Mouse (Mus musculus): ENCODE measurements around the gene Vmn1r204. TPM values are rescaled to one million over a fixed set of nuclear protein-coding genes. Genes with fewer than 3 reads are reported as not detected.
"Not testable (repeated sequence)": the region's sequence is repeated elsewhere in the genome, so short reads cannot be mapped to it uniquely, and the experiment has no call there.

The Vmn1r204 gene
- polyA plus RNA-seq (2012; rRNA removed), result not detected in 2 replicates
- not detected in 2 replicates for polyA plus RNA-seq (2014; fragmentation: Nextera tagmentation; extraction: Ambion mirVana)

DNA sequence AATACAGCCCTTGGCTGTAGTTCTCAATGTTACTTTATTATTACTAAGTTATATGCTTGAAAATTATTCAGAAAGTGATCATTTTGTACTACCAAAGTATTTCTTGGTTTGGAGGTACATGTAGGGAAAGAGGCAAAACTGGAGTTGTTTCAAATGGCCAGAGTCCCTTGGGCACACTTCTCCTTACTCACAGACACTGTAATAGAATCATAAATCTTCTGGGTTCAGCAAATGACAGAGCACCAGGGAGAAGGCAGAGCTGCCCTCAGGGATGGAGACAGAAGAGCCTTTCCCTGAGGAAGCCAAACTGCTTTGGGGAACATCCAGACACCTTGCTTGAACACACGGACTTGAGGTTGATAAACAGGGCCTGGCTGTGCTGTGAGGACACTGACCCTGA is at the start of gene Vmn1r204:
TSS of gene Vmn1r204 (plus strand) at position 301 of the 400 bp plus-strand sequence.
- not testable (repeated sequence) for H3K9ac ChIP-seq (ENCODE audit: low read depth, low read length, severe bottlenecking); H3K4me3 ChIP-seq (replicated peaks; ENCODE audit: low read length); H3K4me2 ChIP-seq (replicated peaks; ENCODE audit: low read depth, low read length, severe bottlenecking); H3K9me3 ChIP-seq (ENCODE audit: control insufficient read depth, low read length); DNase-seq (ENCODE audit: low spot score); H3K36me3 ChIP-seq (ENCODE audit: control insufficient read depth, insufficient read depth, low read length); H3K27ac ChIP-seq (replicated peaks; ENCODE audit: low read depth, low read length); H3K27me3 ChIP-seq (ENCODE audit: control insufficient read depth, insufficient read depth, low read length); H3K4me1 ChIP-seq (ENCODE audit: control insufficient read depth, insufficient read depth, low read length); ATAC-seq (ENCODE audit: low FRiP score, low read depth)
- 60% methylated on average over 1 of the region's 1 CpGs for WGBS

DNA sequence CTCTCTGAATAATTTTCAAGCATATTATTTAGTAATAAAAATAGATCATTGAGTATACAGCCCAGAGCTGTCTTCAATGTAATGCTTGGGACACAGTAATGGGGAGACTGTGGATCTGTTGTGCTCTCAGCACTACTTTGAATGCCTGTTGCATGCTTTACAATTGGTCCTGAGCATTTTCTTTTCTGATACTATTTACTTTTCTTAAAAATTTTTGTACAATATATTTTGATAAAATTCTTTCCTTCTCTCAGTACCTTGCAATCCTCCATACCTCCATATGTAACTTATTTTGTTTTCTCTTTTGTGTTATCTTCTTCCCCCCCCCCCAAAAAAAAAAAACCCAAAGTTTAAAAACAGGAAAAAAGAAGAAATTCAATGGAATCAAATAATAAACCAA is 47.7 kb upstream of the Vmn1r204 start, which contains the start of gene Vmn1r202:
TSS of gene Vmn1r202 (minus strand) at position 101 of the 400 bp plus-strand sequence.
- no peak within 1 kb of the TSS for H3K27ac ChIP-seq (replicated peaks; ENCODE audit: low read depth, low read length)
- H3K4me2 ChIP-seq (replicated peaks; ENCODE audit: low read depth, low read length, severe bottlenecking), result no peak within 1 kb of the TSS
- H3K9me3 ChIP-seq (ENCODE audit: control insufficient read depth, low read length), result no peaks in the 10 kb centered on the region
- no peak for ATAC-seq (ENCODE audit: low FRiP score, low read depth)
- no peak for DNase-seq (ENCODE audit: low spot score)
- H3K4me3 ChIP-seq (replicated peaks; ENCODE audit: low read length), result no peak within 1 kb of the TSS
- H3K36me3 ChIP-seq (ENCODE audit: control insufficient read depth, insufficient read depth, low read length), result no peaks in the 10 kb centered on the region
- H3K4me1 ChIP-seq (ENCODE audit: control insufficient read depth, insufficient read depth, low read length), result no peaks in the 10 kb centered on the region
- no peak within 1 kb of the TSS for H3K9ac ChIP-seq (ENCODE audit: low read depth, low read length, severe bottlenecking)
- TF ChIP-seq POLR2A (IDR thresholded peaks at IDR 0.05; ENCODE audit: borderline replicate concordance, extremely low read depth, insufficient read depth, insufficient read length), result no peak
- H3K27me3 ChIP-seq (ENCODE audit: control insufficient read depth, insufficient read depth, low read length), result no peaks in the 10 kb centered on the region

DNA sequence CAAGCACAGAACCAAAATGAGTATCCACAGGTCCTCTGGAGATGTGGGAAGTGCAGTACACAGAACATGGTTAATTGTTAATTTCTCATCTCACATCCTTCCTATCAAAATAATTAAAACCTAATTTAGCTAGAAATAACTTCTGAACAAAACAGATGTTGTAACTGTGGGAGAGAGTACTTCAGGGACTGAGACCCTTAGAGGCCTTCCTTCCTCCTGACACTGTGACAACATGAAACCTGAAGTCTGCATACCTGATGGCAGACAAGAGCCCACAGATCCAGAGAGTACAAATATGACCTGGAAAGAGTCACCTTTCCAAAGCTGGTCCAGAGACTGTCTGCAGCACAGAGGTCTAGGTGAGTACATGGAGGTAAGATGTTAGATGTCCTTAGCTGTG is 35.2 kb upstream of the Vmn1r204 start, which contains the start of gene Vmn1r203:
TSS of gene Vmn1r203 (plus strand) at position 301 of the 400 bp plus-strand sequence.
- DNase-seq (ENCODE audit: low spot score) (no peak), ATAC-seq (ENCODE audit: low FRiP score, low read depth) (no peak)
- Histone ChIP-seq H3K4me3 (replicated peaks; ENCODE audit: low read length) (no peak within 1 kb of the TSS), H3K4me2 (replicated peaks; ENCODE audit: low read depth, low read length, severe bottlenecking) (no peak within 1 kb of the TSS), H3K36me3 (ENCODE audit: control insufficient read depth, insufficient read depth, low read length) (no peaks in the 10 kb centered on the region), H3K4me1 (ENCODE audit: control insufficient read depth, insufficient read depth, low read length) (no peaks in the 10 kb centered on the region), H3K27me3 (ENCODE audit: control insufficient read depth, insufficient read depth, low read length) (no peaks in the 10 kb centered on the region), H3K9me3 (ENCODE audit: control insufficient read depth, low read length) (no peaks in the 10 kb centered on the region), H3K27ac (replicated peaks; ENCODE audit: low read depth, low read length) (no peak within 1 kb of the TSS), H3K9ac (ENCODE audit: low read depth, low read length, severe bottlenecking) (no peak within 1 kb of the TSS)
- no peak for TF ChIP-seq POLR2A (IDR thresholded peaks at IDR 0.05; ENCODE audit: borderline replicate concordance, extremely low read depth, insufficient read depth, insufficient read length)

DNA sequence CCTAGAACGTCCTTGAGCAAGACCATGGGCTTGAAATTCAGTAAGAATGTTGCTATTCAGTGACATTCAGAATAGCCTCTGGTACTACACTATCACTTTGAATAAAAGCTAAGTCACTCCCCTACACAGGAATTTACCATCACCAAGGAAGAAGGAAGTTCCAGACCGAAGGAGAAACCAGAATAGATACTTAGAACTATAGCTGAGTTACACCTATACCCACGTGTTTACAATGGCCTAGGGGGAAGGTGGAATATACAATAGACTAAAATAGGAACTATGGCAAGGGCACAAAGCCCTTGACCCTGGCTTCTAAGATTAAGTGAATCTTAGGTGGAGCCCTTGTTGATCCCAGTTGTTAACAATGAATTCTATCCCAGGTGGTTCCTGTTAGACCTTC is 21.9 kb downstream of the Vmn1r204 start:
- 66% methylated on average over 3 of the region's 3 CpGs for WGBS
- DNase-seq (ENCODE audit: low spot score), result not testable (repeated sequence)

DNA sequence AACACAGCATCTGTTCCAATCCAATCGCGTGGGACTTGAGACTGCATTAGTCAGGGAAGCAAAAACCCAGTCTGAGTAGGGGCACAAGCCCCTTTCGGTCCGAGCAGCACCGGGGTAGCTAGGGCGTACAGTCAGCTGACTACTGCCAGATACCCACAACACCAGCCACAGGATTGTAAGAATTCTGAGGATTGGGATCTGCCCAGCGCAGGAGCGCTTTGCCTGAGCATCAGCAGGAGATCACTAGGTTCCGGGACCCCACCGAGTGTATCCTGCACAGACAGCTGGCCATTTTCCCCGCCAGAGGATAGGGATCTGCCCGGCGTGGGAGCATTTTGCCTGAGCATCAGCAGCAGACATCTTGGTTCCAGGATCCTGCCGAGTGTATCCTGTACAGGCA is 30.3 kb downstream of the Vmn1r204 start:
- not testable (repeated sequence) for H3K9ac ChIP-seq (ENCODE audit: low read depth, low read length, severe bottlenecking); H3K27me3 ChIP-seq (ENCODE audit: control insufficient read depth, insufficient read depth, low read length); H3K9me3 ChIP-seq (ENCODE audit: control insufficient read depth, low read length); H3K4me2 ChIP-seq (replicated peaks; ENCODE audit: low read depth, low read length, severe bottlenecking); DNase-seq (ENCODE audit: low spot score); H3K4me3 ChIP-seq (replicated peaks; ENCODE audit: low read length); H3K4me1 ChIP-seq (ENCODE audit: control insufficient read depth, insufficient read depth, low read length); H3K27ac ChIP-seq (replicated peaks; ENCODE audit: low read depth, low read length); H3K36me3 ChIP-seq (ENCODE audit: control insufficient read depth, insufficient read depth, low read length); ATAC-seq (ENCODE audit: low FRiP score, low read depth)
- WGBS, result 79% methylated on average over 14 of the region's 14 CpGs

More for the DNA sequence above, 21.9 kb downstream of the Vmn1r204 start:
- H3K9me3 ChIP-seq (ENCODE audit: control insufficient read depth, low read length); H3K27me3 ChIP-seq (ENCODE audit: control insufficient read depth, insufficient read depth, low read length); H3K4me3 ChIP-seq (replicated peaks; ENCODE audit: low read length); H3K4me2 ChIP-seq (replicated peaks; ENCODE audit: low read depth, low read length, severe bottlenecking); H3K36me3 ChIP-seq (ENCODE audit: control insufficient read depth, insufficient read depth, low read length); H3K27ac ChIP-seq (replicated peaks; ENCODE audit: low read depth, low read length); H3K9ac ChIP-seq (ENCODE audit: low read depth, low read length, severe bottlenecking); H3K4me1 ChIP-seq (ENCODE audit: control insufficient read depth, insufficient read depth, low read length); ATAC-seq (ENCODE audit: low FRiP score, low read depth): not testable (repeated sequence)

DNA sequence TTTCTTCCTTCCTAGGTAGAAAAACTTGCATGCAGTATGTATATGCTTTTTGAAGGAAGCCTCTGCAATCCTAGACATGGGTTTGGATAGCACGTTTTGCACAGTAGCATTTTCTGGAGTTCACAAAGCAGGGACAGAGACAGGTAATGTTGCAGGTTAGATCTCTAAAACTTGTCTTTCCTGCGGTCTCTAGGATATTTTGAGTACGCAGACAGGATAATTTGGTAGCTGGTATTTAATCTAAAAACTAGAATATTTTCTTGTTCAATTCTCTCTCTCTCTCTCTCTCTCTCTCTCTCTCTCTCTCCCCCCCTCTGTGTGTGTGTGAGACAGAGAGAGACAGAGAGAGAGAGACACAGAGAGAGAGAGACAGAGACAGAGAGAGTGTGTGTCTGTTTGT is 39.9 kb downstream of the Vmn1r204 start, which contains the start of gene Vmn1r205:
TSS of gene Vmn1r205 (minus strand) at position 101 of the 400 bp plus-strand sequence.
- DNase-seq (ENCODE audit: low spot score) (no peak), ATAC-seq (ENCODE audit: low FRiP score, low read depth) (no peak)
- Histone ChIP-seq H3K27ac (replicated peaks; ENCODE audit: low read depth, low read length) (no peak within 1 kb of the TSS), H3K4me1 (ENCODE audit: control insufficient read depth, insufficient read depth, low read length) (no peaks in the 10 kb centered on the region), H3K4me3 (replicated peaks; ENCODE audit: low read length) (no peak within 1 kb of the TSS), H3K9me3 (ENCODE audit: control insufficient read depth, low read length) (no peaks in the 10 kb centered on the region), H3K4me2 (replicated peaks; ENCODE audit: low read depth, low read length, severe bottlenecking) (no peak within 1 kb of the TSS), H3K36me3 (ENCODE audit: control insufficient read depth, insufficient read depth, low read length) (no peaks in the 10 kb centered on the region), H3K9ac (ENCODE audit: low read depth, low read length, severe bottlenecking) (no peak within 1 kb of the TSS), H3K27me3 (ENCODE audit: control insufficient read depth, insufficient read depth, low read length) (no peaks in the 10 kb centered on the region)
- WGBS, result 86% methylated on average over 3 of the region's 3 CpGs
- no peak for TF ChIP-seq POLR2A (IDR thresholded peaks at IDR 0.05; ENCODE audit: borderline replicate concordance, extremely low read depth, insufficient read depth, insufficient read length)

Other genes with a start within 250 kb of the Vmn1r204 start
- gene Vmn1r197, start 228.6 kb upstream of the Vmn1r204 start, polyA plus RNA-seq (2012; rRNA removed), result not detected in 2 replicates
- gene Vmn1r197, start 228.6 kb upstream of the Vmn1r204 start, polyA plus RNA-seq (2014; fragmentation: Nextera tagmentation; extraction: Ambion mirVana), result not detected in 2 replicates
- gene Vmn1r198, start 202.8 kb upstream of the Vmn1r204 start, polyA plus RNA-seq (2012; rRNA removed), result not detected in 2 replicates
- gene Vmn1r198, start 202.8 kb upstream of the Vmn1r204 start, polyA plus RNA-seq (2014; fragmentation: Nextera tagmentation; extraction: Ambion mirVana), result not detected in 2 replicates
- gene Vmn1r199, start 173.4 kb upstream of the Vmn1r204 start, polyA plus RNA-seq (2012; rRNA removed), result not detected in 2 replicates
- not detected in 2 replicates for gene Vmn1r199, start 173.4 kb upstream of the Vmn1r204 start, polyA plus RNA-seq (2014; fragmentation: Nextera tagmentation; extraction: Ambion mirVana)
- gene Vmn1r200, start 162.8 kb upstream of the Vmn1r204 start, polyA plus RNA-seq (2012; rRNA removed), result not detected in 2 replicates
- not detected in 2 replicates for gene Vmn1r200, start 162.8 kb upstream of the Vmn1r204 start, polyA plus RNA-seq (2014; fragmentation: Nextera tagmentation; extraction: Ambion mirVana)
- not detected in 2 replicates for gene Vmn1r201, start 81.3 kb upstream of the Vmn1r204 start, polyA plus RNA-seq (2012; rRNA removed)
- gene Vmn1r201, start 81.3 kb upstream of the Vmn1r204 start, polyA plus RNA-seq (2014; fragmentation: Nextera tagmentation; extraction: Ambion mirVana), result not detected in 2 replicates
- gene Vmn1r202, start 47.8 kb upstream of the Vmn1r204 start, polyA plus RNA-seq (2012; rRNA removed), result 0.01 TPM in 2 replicates
- not detected in 2 replicates for gene Vmn1r202, start 47.8 kb upstream of the Vmn1r204 start, polyA plus RNA-seq (2014; fragmentation: Nextera tagmentation; extraction: Ambion mirVana)
- gene Vmn1r203, start 35.1 kb upstream of the Vmn1r204 start, polyA plus RNA-seq (2012; rRNA removed), result not detected in 2 replicates
- not detected in 2 replicates for gene Vmn1r203, start 35.1 kb upstream of the Vmn1r204 start, polyA plus RNA-seq (2014; fragmentation: Nextera tagmentation; extraction: Ambion mirVana)
- gene Vmn1r205, start 39.8 kb downstream of the Vmn1r204 start, polyA plus RNA-seq (2012; rRNA removed), result not detected in 2 replicates
- gene Vmn1r205, start 39.8 kb downstream of the Vmn1r204 start, polyA plus RNA-seq (2014; fragmentation: Nextera tagmentation; extraction: Ambion mirVana), result not detected in 2 replicates
- gene Vmn1r206, start 71.1 kb downstream of the Vmn1r204 start, polyA plus RNA-seq (2012; rRNA removed), result not detected in 2 replicates
- not detected in 2 replicates for gene Vmn1r206, start 71.1 kb downstream of the Vmn1r204 start, polyA plus RNA-seq (2014; fragmentation: Nextera tagmentation; extraction: Ambion mirVana)
- not detected in 2 replicates for gene Vmn1r207-ps, start 176.4 kb downstream of the Vmn1r204 start, polyA plus RNA-seq (2012; rRNA removed)
- not detected in 2 replicates for gene Vmn1r207-ps, start 176.4 kb downstream of the Vmn1r204 start, polyA plus RNA-seq (2014; fragmentation: Nextera tagmentation; extraction: Ambion mirVana)
- gene Vmn1r208, start 224.2 kb downstream of the Vmn1r204 start, polyA plus RNA-seq (2012; rRNA removed), result not detected in 2 replicates
- not detected in 2 replicates for gene Vmn1r208, start 224.2 kb downstream of the Vmn1r204 start, polyA plus RNA-seq (2014; fragmentation: Nextera tagmentation; extraction: Ambion mirVana)